Mouse (Mus musculus): ENCODE results near the gene Wdr81.

DNA sequence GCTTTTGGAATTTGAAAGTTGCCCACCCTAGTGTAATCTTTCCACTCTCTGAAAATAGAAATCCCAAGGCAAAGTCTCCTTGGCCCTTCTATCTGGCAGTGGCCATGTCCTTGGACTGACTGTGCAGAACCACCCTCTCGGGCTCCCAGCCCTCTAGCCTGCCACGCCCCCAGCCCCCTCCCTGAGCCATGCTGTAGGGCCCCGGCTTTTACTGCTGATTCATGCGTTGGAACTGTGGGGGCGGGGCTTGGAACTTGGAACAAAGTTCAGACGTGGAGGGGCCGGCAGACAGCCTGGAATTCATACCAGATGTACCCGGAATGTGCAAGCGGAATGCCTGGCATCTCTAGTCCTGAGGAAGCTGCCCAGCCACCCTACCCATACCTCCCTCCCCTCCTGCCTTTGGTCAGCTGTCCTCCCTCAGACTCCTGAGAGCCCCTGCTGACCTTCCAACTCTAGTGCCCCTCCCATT lies 8.4 kb upstream of the Wdr81 start:
- TF ChIP-seq CTCF (IDR thresholded peaks at IDR 0.05; ENCODE audit: low read depth) (no peak), EP300 (optimal IDR thresholded peaks at IDR 0.05) (no peak)
